Mouse (Mus musculus) bone marrow macrophage, adult 2 months (primary cell): ENCODE data around the gene Slc25a13. TPM values are rescaled to one million over a fixed set of nuclear protein-coding genes. Genes with fewer than 3 reads are reported as not detected.

Experiments used
- H3K27ac ChIP-seq: 2 replicates; pipeline ENCODE4 v1.5.1; 2012; ENCODE audit warnings: low read depth, low read length; ENCODE audit not compliant: insufficient read depth
- H3K4me1 ChIP-seq: 2 replicates; pipeline ENCODE4 v1.6.1; 2012; ENCODE audit warnings: low read length; ENCODE audit not compliant: control insufficient read depth, insufficient read depth
- H3K4me3 ChIP-seq: 2 replicates; pipeline ENCODE4 v1.5.1; 2012; ENCODE audit warnings: mild to moderate bottlenecking, low read length, moderate library complexity; ENCODE audit not compliant: insufficient read depth
- CTCF ChIP-seq: IDR thresholded peaks from 2 replicates; pipeline ENCODE4 v1.5.1; 2012; ENCODE audit warnings: low read depth, mild to moderate bottlenecking, low read length, moderate library complexity
- POLR2A ChIP-seq: IDR thresholded peaks from 2 replicates; pipeline ENCODE4 v1.6.1; 2012; ENCODE audit warnings: mild to moderate bottlenecking, low read depth, low read length, borderline replicate concordance
- polyA plus RNA-seq: library from polyadenylated mRNA; stranded (reverse); fragments of >200 nt; gene quantifications from 2 replicates; pipeline ENCODE4 v1.2.4, GENCODE M21; 2012; ENCODE audit not compliant: missing spikeins, insufficient read depth, insufficient read length

Gene Slc25a13
- polyA plus RNA-seq, 1 experiment: 7.8 TPM

DNA sequence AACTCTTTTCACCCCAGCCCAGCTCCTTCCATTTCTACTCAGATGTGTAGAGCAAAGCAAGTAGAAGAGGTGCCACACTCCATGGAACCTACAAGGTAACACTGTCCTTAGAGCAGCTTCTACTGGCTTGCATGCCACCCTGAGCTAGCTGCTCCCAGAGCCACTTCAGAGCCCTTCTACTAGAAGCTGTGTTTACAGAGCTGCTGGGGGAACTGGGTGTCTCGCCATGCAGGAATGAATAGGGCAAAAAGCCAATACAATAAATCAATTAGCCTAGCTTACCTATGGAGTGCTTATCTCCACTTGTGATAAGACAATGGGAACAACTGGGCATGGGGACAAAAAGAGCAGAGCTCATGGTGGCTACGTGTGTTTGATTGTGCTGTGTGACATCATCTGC is 67.2 kb downstream of the Slc25a13 start:
- Histone ChIP-seq H3K27ac (no peak overlapping the region), H3K4me3 (no peak overlapping the region), H3K4me1 (peaks cover 5% of the 10 kb centered on the region)
- TF ChIP-seq CTCF (no peak), POLR2A (no peak)

DNA sequence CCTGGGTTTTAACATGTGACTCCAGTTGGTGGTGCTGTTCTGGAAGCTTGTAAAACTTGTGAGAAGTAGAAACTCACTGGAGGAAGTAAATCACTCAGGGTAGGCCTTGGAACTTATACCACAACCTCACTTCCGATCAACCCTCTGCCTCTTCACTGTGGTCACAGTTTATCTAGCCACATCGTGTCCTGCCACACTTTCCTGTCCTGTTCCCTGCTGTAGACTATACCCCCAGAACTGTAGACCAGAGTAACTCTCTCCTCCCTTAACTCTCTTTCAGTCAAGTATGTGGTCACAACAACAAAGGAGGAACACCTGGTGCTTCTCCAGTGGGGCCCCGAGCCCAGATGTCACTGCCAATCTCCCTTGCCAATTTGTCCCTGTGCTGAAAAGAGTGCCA is 67.6 kb downstream of the Slc25a13 start:
- Histone ChIP-seq H3K4me3 (no peak overlapping the region), H3K27ac (no peak overlapping the region), H3K4me1 (peaks cover 5% of the 10 kb centered on the region)
- TF ChIP-seq CTCF: no peak
- TF ChIP-seq POLR2A: no peak

- Histone ChIP-seq H3K27ac (no peak overlapping the region), H3K4me3 (no peak overlapping the region), H3K4me1 (0 out of 2 replicates have a peak, but pooled peaks cover 2% of the 10 kb centered on the region)
- no peak for TF ChIP-seq CTCF
- no peak for TF ChIP-seq POLR2A
Observed at GRCm38 (mm10) chr6:6145412-6145811, 71.6 kb downstream of the Slc25a13 start.

DNA sequence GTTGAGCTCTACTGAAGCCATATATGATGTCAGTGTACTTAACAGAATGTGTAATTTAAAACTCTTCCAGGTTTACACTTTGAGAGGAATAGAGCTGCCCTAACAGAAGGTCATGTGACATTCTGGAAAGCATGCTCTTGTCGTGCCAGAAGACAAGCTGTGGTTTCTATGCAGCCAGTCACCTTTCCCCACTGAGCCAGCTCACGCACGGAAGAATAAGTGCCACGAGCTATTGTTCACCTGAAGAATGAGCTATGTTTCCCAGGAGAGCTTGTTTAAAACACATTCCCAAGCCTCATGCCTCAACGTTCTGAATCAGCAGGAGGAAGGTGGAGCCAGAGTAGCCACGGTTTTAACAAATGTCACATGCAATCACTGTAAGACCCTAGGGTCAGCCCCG is 73.4 kb downstream of the Slc25a13 start:
- Histone ChIP-seq H3K27ac (no peak overlapping the region), H3K4me1 (no peaks in the 10 kb centered on the region), H3K4me3 (no peak overlapping the region)
- TF ChIP-seq CTCF (no peak), POLR2A (no peak)

GRCm38 (mm10) chr6:6140370-6140769 is 76.6 kb downstream of the Slc25a13 start:
- no peaks in the 10 kb centered on the region for H3K4me1 ChIP-seq
- H3K4me3 ChIP-seq: no peak overlapping the region
- TF ChIP-seq POLR2A: no peak
- no peak for TF ChIP-seq CTCF
- no peak overlapping the region for H3K27ac ChIP-seq

- TF ChIP-seq CTCF (no peak), POLR2A (no peak)
- H3K4me3 ChIP-seq: no peak overlapping the region
- no peaks in the 10 kb centered on the region for H3K4me1 ChIP-seq
- H3K27ac ChIP-seq: no peak overlapping the region
Observed at GRCm38 (mm10) chr6:6139061-6139460, 77.9 kb downstream of the Slc25a13 start.

GRCm38 (mm10) chr6:6136812-6137211 is 80.2 kb downstream of the Slc25a13 start:
- H3K4me3 ChIP-seq: no peak overlapping the region
- H3K4me1 ChIP-seq: 0 out of 2 replicates have a peak, but pooled peaks cover 3% of the 10 kb centered on the region
- H3K27ac ChIP-seq: no peak overlapping the region
- TF ChIP-seq CTCF (peak; percentile 42; the same call in 1 of the 2 replicates), POLR2A (no peak)

- no peak overlapping the region for H3K4me3 ChIP-seq
- TF ChIP-seq CTCF: no peak
- no peak for TF ChIP-seq POLR2A
- no peak overlapping the region for H3K27ac ChIP-seq
- H3K4me1 ChIP-seq: 0 out of 2 replicates have a peak, but pooled peaks cover 3% of the 10 kb centered on the region
Observed at GRCm38 (mm10) chr6:6134935-6135334, 82.0 kb downstream of the Slc25a13 start.

DNA sequence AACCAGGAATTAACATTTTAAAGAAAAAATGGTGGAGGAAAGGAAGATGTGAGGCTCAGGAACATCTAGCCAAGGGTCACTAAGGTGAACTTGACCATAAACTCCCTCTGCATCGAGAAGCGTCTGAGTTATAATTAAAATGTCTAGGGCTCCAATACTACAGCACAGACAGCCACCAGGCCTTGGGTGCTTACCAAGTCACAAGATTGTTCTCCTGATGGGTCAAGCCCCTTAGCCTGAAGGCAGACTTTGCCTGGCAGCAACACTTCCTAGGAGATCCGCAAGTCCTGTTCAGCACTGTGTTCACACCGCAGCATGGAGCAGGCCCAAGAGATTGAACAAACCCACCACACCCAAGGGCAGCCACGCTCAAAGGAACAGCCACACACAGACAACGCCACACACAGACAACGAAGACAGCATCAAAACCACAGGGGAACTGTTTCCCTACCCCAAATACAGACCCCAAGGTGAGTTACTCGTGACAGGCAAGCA is 83.4 kb downstream of the Slc25a13 start:
- no peak overlapping the region for H3K27ac ChIP-seq
- H3K4me3 ChIP-seq: no peak overlapping the region
- H3K4me1 ChIP-seq: 0 out of 2 replicates have a peak, but pooled peaks cover 3% of the 10 kb centered on the region
- TF ChIP-seq POLR2A (no peak), CTCF (no peak)

- H3K4me3 ChIP-seq: no peak overlapping the region
- H3K4me1 ChIP-seq: 0 out of 2 replicates have a peak, but pooled peaks cover 3% of the 10 kb centered on the region
- no peak overlapping the region for H3K27ac ChIP-seq
- TF ChIP-seq POLR2A: no peak
- TF ChIP-seq CTCF: no peak
Observed at GRCm38 (mm10) chr6:6132047-6132446, 84.9 kb downstream of the Slc25a13 start.
